Mouse (Mus musculus): ENCODE results near the gene Pcsk5. TPM values are rescaled to one million over a fixed set of nuclear protein-coding genes. Genes with fewer than 3 reads are reported as not detected.

The Pcsk5 gene
- polyA plus RNA-seq, 1 experiment from 2014 or later: 10.0 TPM

DNA sequence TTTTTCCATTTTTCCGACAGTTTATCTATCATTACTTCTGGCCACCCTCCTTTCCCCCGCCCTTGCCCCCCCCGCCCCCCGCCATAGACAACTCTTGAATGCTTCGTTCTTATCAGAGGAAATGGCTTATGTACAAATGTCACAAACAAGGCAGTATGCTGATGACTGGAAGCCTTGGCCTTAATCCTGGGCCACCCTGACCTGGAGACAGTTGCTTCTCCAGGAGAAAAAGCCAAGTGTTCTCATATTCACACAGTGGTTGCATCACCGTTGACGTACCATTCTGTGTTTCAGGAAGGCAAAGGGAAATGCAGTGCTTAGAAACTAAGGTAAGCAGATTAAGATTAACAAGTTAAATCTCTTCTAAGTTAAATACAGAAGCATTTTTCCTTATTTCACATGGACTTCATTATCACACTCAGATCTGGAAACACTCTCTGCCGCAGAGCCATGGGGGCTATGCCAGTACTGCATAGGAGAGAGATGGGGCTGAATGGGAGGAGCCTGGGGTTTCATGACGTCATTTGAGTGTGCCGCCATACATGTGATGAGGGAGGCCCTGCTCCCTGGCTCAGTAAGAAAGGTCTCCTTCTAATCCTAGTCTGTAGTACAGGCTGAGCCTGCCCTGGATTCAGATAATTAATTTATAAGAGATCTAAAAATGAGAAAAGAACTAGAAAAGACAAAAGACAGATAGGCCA is 48.7 kb downstream of the Pcsk5 start:
- no peak for ATAC-seq (replicated peaks; ENCODE audit: extremely low read depth, insufficient read depth, low FRiP score)
- Histone ChIP-seq H3K9me3 (replicated peaks; ENCODE audit: control insufficient read depth, low read length) (no peaks in the 10 kb centered on the region), H3K36me3 (ENCODE audit: control insufficient read depth, insufficient read depth) (no peaks in the 10 kb centered on the region), H3K27ac (ENCODE audit: low read length) (no peak overlapping the region), H3K4me1 (ENCODE audit: control insufficient read depth, insufficient read depth, low read length) (peaks cover under 1% of the 10 kb centered on the region; the same call in 1 of the 2 replicates), H3K4me2 (ENCODE audit: low read depth, low read length) (no peak overlapping the region), H3K27me3 (ENCODE audit: control insufficient read depth, insufficient read depth, low read length) (no peaks in the 10 kb centered on the region), H3K9ac (ENCODE audit: low read length) (no peak overlapping the region), H3K4me3 (ENCODE audit: low read length) (no peak overlapping the region)
- WGBS: 54% methylated on average over 10 of the region's 10 CpGs

DNA sequence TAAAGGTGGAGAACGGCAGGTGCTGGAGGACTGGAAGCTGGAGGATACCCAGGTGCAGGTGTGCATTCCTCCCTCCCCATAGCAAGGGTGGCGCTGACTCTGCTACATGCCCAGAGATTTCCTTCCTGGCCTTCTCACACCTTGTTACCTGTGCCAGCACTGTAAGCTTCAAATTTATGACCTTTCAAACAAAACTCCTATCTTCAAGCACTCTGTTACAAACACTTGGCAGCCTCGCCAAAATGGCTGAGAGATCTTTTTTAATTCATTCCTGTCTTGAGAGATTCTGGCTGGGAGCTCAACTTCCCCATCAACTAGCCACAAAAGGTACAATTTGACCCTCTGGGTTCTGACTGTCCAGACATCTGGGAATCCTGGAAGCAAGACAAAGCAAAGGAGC is 50.7 kb downstream of the Pcsk5 start:
- H3K27ac ChIP-seq (ENCODE audit: low read length): no peak overlapping the region
- no peak overlapping the region for H3K4me2 ChIP-seq (ENCODE audit: low read depth, low read length)
- ATAC-seq (replicated peaks; ENCODE audit: extremely low read depth, insufficient read depth, low FRiP score): no peak

DNA sequence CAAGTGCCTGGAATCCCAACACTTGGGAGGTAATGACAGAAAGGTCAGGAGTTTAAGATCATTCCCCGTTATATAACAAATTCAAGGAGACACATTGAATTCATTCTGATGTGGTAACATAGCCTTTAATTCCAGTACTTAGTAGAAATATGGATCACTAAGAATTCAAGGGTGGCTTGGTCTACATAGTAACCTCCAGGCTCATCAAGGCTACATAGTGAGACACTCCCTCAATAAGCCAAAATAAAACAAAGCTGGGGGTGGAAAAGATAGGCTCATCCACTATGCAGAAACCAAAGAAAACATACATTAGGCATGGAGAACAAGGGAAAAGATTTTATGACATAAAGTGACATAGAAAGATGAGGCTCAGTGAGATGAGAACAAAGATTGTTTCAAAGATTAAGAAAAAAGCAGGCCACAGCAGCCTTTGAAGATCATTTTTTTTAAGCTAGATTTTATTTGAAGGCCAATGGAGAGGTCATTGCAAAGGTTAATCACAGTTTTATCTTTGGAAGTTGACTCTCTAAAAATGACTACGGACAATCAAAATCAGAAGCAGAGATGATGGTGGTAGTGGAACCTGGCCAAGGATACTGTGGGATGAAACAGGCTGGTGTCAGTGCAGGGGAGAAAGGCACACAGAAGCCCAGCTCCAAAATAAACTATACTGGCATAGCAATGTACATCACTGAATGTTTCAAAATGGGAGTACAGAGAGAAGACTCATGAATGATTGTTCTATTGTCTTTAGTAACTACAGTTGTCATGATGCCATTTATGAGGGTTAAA is 52.8 kb downstream of the Pcsk5 start:
- ATAC-seq (replicated peaks; ENCODE audit: extremely low read depth, insufficient read depth, low FRiP score): no peak
- 74% methylated on average over 2 of the region's 2 CpGs for WGBS
- H3K4me1 ChIP-seq (ENCODE audit: control insufficient read depth, insufficient read depth, low read length): peaks cover 3% of the 10 kb centered on the region; the same call in 1 of the 2 replicates
- H3K4me3 ChIP-seq (ENCODE audit: low read length): no peak overlapping the region
- no peaks in the 10 kb centered on the region for H3K36me3 ChIP-seq (ENCODE audit: control insufficient read depth, insufficient read depth)
- no peak overlapping the region for H3K4me2 ChIP-seq (ENCODE audit: low read depth, low read length)
- H3K27ac ChIP-seq (ENCODE audit: low read length): no peak overlapping the region
- H3K27me3 ChIP-seq (ENCODE audit: control insufficient read depth, insufficient read depth, low read length): no peaks in the 10 kb centered on the region
- no peak overlapping the region for H3K9ac ChIP-seq (ENCODE audit: low read length)
- no peaks in the 10 kb centered on the region for H3K9me3 ChIP-seq (replicated peaks; ENCODE audit: control insufficient read depth, low read length)

More for the DNA sequence above, 50.7 kb downstream of the Pcsk5 start:
- H3K9ac ChIP-seq (ENCODE audit: low read length): no peak overlapping the region
- no peak overlapping the region for H3K4me3 ChIP-seq (ENCODE audit: low read length)
- H3K36me3 ChIP-seq (ENCODE audit: control insufficient read depth, insufficient read depth): no peaks in the 10 kb centered on the region
- no peaks in the 10 kb centered on the region for H3K27me3 ChIP-seq (ENCODE audit: control insufficient read depth, insufficient read depth, low read length)
- 90% methylated on average over 3 of the region's 3 CpGs for WGBS
- peaks cover 3% of the 10 kb centered on the region; the same call in 1 of the 2 replicates for H3K4me1 ChIP-seq (ENCODE audit: control insufficient read depth, insufficient read depth, low read length)
- no peaks in the 10 kb centered on the region for H3K9me3 ChIP-seq (replicated peaks; ENCODE audit: control insufficient read depth, low read length)

DNA sequence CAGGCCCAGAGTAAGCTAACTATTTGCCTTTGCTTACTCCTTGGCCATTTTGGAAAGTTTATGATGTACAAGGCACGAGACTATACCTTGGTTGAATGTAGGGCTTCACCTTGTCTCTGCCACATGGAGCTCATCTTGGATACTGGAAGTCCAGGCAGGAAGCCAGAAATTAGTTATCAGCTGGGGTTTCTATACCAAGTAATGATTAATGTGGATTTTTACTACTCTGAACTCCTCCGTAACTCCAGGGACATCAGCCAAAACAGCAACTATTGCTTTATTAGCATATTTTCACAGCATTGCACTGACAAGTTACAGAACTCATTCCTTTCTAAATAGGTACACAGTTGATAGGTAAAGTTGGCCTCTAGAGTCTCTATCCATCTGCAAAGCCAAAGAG is 54.2 kb downstream of the Pcsk5 start:
- H3K4me1 ChIP-seq (ENCODE audit: control insufficient read depth, insufficient read depth, low read length): peaks cover 3% of the 10 kb centered on the region; the same call in 1 of the 2 replicates
- ATAC-seq (replicated peaks; ENCODE audit: extremely low read depth, insufficient read depth, low FRiP score): no peak
- H3K27ac ChIP-seq (ENCODE audit: low read length): no peak overlapping the region
- WGBS: 67% methylated on average over 2 of the region's 2 CpGs
- no peak overlapping the region for H3K9ac ChIP-seq (ENCODE audit: low read length)
- H3K4me3 ChIP-seq (ENCODE audit: low read length): no peak overlapping the region
- H3K4me2 ChIP-seq (ENCODE audit: low read depth, low read length): no peak overlapping the region
- no peaks in the 10 kb centered on the region for H3K36me3 ChIP-seq (ENCODE audit: control insufficient read depth, insufficient read depth)
- H3K9me3 ChIP-seq (replicated peaks; ENCODE audit: control insufficient read depth, low read length): no peaks in the 10 kb centered on the region
- no peaks in the 10 kb centered on the region for H3K27me3 ChIP-seq (ENCODE audit: control insufficient read depth, insufficient read depth, low read length)

DNA sequence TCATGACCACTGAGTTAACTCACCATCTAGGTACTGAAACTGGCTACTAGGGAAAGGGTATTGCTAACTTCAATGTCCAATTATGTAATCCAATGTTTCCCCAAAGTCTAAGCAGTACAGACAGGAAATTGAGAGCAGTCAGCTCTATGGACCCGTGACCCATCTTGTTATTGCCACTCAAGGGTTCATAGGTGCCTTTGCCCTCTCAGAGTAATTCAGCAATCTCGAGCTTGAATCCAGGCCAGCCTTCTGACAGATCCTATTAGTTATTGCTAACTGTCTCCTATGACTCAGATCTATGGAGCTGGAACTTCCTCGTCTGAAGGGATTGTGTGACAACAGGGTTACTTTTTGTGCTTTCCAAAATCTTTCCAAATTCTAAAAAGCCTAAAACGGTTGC is 56.1 kb downstream of the Pcsk5 start:
- Histone ChIP-seq H3K4me2 (ENCODE audit: low read depth, low read length) (no peak overlapping the region), H3K4me3 (ENCODE audit: low read length) (no peak overlapping the region), H3K27me3 (ENCODE audit: control insufficient read depth, insufficient read depth, low read length) (no peaks in the 10 kb centered on the region), H3K9me3 (replicated peaks; ENCODE audit: control insufficient read depth, low read length) (no peaks in the 10 kb centered on the region), H3K27ac (ENCODE audit: low read length) (no peak overlapping the region), H3K36me3 (ENCODE audit: control insufficient read depth, insufficient read depth) (no peaks in the 10 kb centered on the region), H3K9ac (ENCODE audit: low read length) (no peak overlapping the region), H3K4me1 (ENCODE audit: control insufficient read depth, insufficient read depth, low read length) (peaks cover 3% of the 10 kb centered on the region; the same call in 1 of the 2 replicates)
- WGBS: 76% methylated on average over 4 of the region's 4 CpGs
- ATAC-seq (replicated peaks; ENCODE audit: extremely low read depth, insufficient read depth, low FRiP score): no peak

DNA sequence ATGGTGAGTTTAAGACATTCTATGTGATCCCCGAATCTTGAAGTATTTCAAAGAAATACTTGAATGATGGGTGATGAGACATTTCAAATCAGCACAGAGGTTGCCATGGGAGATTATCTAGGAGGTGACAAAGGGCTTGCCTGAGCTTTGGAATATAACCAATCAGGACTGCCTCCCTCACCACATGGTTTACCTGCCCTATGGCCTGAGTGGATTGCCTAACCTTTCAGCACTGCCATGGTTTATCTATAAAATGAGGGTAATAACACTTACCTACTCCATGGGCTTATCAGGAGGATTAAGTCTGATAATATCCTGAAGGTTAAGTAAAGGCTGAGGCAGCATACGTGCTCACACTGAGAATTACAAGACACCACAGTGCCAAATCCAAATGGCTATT is 61.5 kb downstream of the Pcsk5 start:
- WGBS: 52% methylated on average over 2 of the region's 2 CpGs
- H3K9ac ChIP-seq (ENCODE audit: low read length): no peak overlapping the region
- H3K4me1 ChIP-seq (ENCODE audit: control insufficient read depth, insufficient read depth, low read length): no peaks in the 10 kb centered on the region
- H3K36me3 ChIP-seq (ENCODE audit: control insufficient read depth, insufficient read depth): no peaks in the 10 kb centered on the region
- H3K4me3 ChIP-seq (ENCODE audit: low read length): no peak overlapping the region
- no peaks in the 10 kb centered on the region for H3K27me3 ChIP-seq (ENCODE audit: control insufficient read depth, insufficient read depth, low read length)
- ATAC-seq (replicated peaks; ENCODE audit: extremely low read depth, insufficient read depth, low FRiP score): no peak
- no peaks in the 10 kb centered on the region for H3K9me3 ChIP-seq (replicated peaks; ENCODE audit: control insufficient read depth, low read length)
- no peak overlapping the region for H3K4me2 ChIP-seq (ENCODE audit: low read depth, low read length)
- H3K27ac ChIP-seq (ENCODE audit: low read length): no peak overlapping the region

DNA sequence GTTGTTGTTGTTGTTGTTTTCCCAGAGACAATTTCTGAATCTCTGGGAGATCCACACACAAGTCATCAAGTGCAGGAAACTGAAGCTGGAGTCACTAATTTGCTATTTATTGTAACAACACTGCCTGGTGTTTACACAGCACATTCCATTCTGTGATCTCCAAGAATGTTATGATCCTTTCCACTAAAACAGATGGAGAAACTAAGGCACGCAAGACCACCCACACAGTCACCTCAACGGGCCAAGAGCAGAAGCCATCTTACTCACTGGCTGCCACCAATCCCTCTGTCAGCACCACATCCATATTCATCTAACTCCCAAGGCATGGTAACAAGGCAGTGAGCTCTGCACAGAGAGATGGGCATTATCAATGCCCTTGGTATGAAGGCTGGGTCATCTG is 62.3 kb downstream of the Pcsk5 start:
- Histone ChIP-seq H3K27me3 (ENCODE audit: control insufficient read depth, insufficient read depth, low read length) (no peaks in the 10 kb centered on the region), H3K9me3 (replicated peaks; ENCODE audit: control insufficient read depth, low read length) (no peaks in the 10 kb centered on the region), H3K4me2 (ENCODE audit: low read depth, low read length) (no peak overlapping the region), H3K4me3 (ENCODE audit: low read length) (no peak overlapping the region), H3K9ac (ENCODE audit: low read length) (no peak overlapping the region), H3K4me1 (ENCODE audit: control insufficient read depth, insufficient read depth, low read length) (no peaks in the 10 kb centered on the region), H3K36me3 (ENCODE audit: control insufficient read depth, insufficient read depth) (no peaks in the 10 kb centered on the region), H3K27ac (ENCODE audit: low read length) (no peak overlapping the region)
- 57% methylated on average over 2 of the region's 2 CpGs for WGBS
- no peak for ATAC-seq (replicated peaks; ENCODE audit: extremely low read depth, insufficient read depth, low FRiP score)

DNA sequence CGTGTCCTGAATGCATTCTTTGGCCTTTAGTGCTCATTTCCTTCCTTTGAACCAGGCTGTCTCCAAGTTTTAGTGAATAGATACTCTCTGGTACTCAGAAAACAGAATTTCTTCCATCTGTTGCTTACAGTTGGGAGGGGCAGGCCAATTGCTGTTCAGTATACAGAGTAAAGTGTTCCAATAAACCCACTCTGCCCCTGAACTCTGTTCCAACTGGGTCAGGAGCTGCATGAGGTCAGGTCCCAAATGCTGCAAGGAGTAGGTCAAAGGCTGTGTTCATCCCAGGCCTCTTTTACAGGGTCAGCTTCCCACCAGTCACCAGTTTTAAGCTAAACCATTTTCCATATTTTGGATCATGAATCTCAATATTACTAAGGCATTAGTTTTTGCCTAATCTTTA is 63.4 kb downstream of the Pcsk5 start:
- no peaks in the 10 kb centered on the region for H3K27me3 ChIP-seq (ENCODE audit: control insufficient read depth, insufficient read depth, low read length)
- no peaks in the 10 kb centered on the region for H3K4me1 ChIP-seq (ENCODE audit: control insufficient read depth, insufficient read depth, low read length)
- no peak overlapping the region for H3K4me2 ChIP-seq (ENCODE audit: low read depth, low read length)
- no peak for ATAC-seq (replicated peaks; ENCODE audit: extremely low read depth, insufficient read depth, low FRiP score)
- no peak overlapping the region for H3K9ac ChIP-seq (ENCODE audit: low read length)
- H3K27ac ChIP-seq (ENCODE audit: low read length): no peak overlapping the region
- no peak overlapping the region for H3K4me3 ChIP-seq (ENCODE audit: low read length)
- 58% methylated on average over 1 of the region's 1 CpGs for WGBS
- H3K36me3 ChIP-seq (ENCODE audit: control insufficient read depth, insufficient read depth): no peaks in the 10 kb centered on the region
- H3K9me3 ChIP-seq (replicated peaks; ENCODE audit: control insufficient read depth, low read length): no peaks in the 10 kb centered on the region

Data from heart, embryonic 16.5 days (tissue).